Mouse (Mus musculus): ENCODE results near the gene Matk.
"Not testable (repeated sequence)": the region's sequence is repeated elsewhere in the genome, so short reads cannot be mapped to it uniquely, and the experiment has no call there.

The Matk gene

DNA sequence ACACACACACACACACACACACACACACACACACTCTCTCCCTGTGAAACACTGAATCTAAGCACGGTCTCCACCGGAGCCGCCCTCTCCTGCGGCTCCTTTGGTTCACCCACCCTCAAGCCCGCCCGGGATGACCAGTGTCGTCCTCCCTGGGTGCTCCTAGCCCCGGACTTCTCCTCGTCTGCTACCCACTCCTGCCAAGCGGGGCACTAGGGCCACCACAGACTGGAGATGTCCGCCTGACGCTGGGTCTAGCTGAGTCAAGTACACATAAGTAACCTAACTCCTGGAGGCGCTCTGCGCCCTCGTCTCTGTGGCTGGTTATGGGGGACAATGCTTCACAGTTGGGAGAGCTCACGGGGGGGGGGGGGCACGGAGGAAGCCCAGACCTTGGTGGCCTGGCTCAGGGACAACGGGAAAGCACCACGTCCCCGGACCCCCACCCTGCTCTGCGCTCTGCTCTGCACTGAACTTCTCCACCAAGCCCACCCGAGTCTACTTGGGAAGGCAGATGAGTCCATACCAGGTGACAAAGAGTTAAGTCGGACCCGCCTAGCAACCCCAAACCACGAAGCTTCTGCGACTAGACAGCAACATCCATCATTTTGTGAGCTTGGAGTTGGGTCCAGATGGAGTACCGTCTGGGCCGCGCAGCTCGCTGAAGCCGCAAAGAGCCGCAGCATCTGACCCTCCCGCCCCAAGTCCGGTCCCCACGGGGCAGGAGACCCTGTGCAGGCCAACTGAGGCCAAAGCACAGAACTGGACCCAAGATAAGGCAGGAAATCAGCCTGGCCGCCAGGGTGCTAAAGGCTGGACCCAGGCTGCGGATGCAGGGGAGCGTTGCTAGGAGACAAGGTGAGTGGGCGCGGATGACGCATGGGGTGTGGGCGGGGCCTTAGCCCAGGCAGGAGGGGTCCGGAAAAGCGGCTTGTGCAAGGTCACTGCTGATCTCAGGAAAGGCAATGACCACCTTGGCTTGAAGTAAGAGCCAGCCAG is at the start of gene Matk:
TSS of gene Matk (plus strand) at position 512 of the 996 bp plus-strand sequence.
- DNase-seq (ENCODE audit: low spot score in 2 of 2): peak; percentile 34 to 46

DNA sequence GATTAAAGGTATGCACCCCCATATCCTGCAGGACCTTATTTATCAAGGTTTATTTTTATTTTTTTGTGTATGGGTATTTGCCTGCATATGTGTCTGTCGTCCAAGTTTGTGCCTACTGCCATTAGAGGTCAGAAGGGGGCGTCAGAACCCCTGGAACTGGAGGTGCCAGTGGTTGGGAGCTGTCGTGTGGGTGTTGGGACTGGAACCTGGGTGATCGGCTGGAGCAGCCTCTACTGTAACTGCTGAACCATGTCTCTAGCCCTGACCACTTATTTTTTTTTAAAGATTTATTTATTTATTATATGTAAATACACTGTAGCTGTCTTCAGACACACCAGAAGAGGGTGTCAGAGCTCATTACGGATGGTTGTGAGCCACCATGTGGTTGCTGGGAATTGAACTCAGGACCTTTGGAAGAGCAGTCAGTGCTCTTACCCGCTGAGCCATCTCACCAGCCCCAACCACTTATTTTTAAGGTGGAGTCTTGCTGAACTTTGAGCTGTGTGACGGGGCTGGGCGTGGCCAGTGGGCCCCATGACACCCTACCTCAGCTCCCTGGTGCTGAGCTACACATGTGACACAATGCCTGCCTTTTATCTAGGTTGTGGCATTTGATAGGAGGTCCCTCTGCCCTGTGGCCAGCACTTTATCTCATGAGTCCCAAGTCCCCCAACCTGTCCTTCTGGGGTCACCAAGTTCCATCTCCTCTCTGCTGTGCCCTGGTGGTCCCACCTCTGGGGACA is 49.6 kb upstream of the Matk start:
- no peak for DNase-seq (ENCODE audit: low spot score in 2 of 2)

DNA sequence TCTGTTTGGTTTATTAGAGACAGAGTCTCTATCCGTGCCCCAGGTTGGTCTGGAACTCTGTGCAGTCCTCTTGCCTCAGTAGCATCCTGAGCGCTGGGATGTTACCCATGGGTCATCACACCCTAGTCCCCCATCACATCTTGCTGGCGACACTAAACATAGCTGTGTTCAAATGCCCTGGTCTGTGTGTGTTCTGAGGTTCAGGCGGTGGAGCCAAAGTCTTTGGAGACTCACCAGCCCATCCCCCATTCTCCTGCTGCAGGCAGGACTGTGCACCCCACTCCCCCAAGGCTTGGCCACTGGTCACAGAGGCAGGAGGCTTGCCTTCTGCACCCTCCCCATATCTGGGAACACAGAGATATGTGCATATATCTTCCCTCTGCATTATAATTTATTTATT is 48.6 kb upstream of the Matk start:
- DNase-seq (ENCODE audit: low spot score in 2 of 2): no peak

DNA sequence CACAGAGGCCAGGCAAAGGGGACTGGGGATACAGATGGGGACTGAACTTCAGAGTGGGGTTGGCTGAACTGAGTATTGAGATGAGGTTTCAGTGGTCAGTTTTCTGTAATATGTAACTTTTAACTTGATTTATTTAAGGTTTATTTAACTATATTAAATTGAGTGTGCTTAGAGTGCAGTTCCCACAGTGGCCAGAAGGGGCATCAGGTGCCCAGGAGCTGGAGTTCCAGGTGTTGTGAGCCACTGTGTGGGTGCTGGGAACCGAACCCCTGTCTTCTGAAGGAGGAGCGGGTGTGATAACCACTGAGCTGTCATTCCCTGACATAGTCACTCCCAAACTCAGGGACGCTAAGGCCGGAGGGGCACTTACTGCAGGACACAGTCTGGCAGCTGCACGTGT is 42.6 kb upstream of the Matk start:
- DNase-seq (ENCODE audit: low spot score in 2 of 2): no peak

DNA sequence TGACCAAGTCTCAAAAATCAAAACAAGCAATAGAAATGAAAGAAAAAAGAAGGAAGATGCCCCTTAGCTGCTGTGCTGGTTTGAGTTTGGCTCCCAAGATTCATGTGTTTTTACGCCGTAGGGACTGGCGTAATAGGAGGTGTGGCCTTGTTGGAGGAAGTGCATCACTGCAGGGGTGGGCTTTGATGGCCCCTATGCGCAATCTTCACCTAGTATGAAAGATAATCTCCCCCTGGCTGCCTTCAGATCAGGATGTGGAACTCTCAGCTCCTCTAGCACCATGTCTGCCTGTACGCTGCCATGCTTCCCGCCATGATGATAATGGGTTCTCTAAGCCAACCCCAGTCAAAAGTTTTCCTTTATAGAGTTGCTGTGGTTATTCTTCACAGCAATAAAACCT is 36.5 kb upstream of the Matk start:
- DNase-seq (ENCODE audit: low spot score in 2 of 2): no peak

DNA sequence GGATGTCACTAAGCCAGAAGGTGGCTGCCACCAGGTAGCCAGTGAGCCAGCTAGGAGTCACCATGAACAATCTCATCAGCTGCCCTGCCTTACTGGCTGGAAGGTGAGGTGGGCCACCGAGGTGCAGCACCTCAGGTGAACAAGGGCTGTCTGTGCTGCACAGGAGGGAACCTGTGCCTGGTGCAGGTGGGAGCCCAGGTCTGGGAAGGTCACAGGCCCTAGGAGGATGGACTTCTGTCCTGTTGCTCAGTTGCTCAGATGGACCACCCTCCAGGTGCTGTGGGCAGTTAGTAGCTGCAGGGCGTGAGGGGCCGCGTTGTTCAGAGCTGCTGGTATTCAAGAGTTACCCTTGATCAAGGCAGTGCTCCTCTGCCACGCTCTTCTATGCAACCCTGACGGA is 35.9 kb upstream of the Matk start:
- no peak for DNase-seq (ENCODE audit: low spot score in 2 of 2)

DNA sequence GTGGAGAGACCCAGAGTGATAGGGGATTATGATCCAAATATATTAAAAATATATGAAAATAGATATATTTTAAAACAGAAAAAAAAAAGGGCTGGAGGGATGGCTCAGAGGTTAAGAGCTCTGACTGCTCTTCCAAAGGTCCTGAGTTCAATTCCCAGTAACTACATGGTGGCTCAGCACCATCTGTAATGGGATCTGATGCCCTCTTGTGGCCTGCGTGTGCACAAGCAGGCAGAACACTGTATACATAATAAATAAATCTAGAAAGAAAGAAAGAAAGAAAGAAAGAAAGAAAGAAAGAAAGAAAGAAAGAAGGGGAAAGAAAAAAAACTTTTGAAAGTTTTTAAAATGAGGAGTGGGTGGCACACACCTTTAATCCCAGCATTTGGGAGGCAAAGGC is 35.5 kb upstream of the Matk start:
- DNase-seq (ENCODE audit: low spot score in 2 of 2): peak in 1 of 2 experiments; percentile 42

DNA sequence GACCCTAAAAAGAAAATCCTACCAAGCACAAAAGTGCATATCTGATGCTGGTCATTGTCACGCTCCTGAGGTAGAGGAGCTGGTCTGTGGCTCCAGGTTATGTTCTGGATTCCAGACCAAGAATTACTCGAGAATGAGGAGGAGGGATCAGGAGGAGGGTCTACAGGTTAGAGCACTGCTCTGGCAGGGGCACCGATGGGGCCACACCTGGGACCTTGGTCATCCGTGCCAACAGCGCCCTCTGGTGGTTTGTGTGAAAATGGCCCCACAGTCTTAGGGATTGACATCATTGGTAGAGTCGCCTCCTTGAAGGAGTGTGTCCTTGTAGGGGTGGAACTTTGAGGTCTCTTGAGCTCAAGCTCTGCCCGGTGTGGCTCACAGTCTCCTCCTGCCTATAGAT is 34.8 kb upstream of the Matk start:
- DNase-seq (ENCODE audit: low spot score in 2 of 2): peak; percentile 59 to 84

DNA sequence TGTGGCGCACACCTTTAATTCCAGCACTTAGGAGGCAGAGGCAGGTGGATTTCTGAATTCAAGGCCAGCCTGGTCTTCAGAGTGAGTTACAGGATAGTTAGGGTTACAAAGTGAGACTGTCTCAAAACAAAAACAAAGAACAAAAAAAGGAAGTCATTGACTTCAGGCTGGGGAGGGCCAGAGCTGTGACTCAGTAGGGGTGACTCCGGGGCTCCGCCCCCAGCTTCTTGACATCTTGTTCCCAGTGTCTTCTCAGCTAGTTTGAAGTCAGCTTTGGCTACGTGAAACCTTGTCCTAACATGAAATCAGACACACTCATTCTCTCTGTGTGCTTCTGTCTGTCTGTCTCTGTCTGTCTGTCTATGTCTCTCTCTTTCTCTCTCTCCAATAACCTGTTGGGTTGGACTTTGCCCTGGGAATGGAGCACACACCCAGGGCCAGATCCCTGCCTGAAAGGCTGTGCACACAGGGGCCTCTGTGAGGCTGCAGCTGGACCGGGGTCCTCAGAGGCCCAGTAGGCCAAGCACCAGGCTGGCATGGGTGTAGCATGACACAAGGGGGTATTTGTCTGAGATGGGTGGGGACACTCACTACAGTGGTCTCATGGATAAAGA is 31.2 kb upstream of the Matk start:
- no peak for DNase-seq (ENCODE audit: low spot score in 2 of 2)

DNA sequence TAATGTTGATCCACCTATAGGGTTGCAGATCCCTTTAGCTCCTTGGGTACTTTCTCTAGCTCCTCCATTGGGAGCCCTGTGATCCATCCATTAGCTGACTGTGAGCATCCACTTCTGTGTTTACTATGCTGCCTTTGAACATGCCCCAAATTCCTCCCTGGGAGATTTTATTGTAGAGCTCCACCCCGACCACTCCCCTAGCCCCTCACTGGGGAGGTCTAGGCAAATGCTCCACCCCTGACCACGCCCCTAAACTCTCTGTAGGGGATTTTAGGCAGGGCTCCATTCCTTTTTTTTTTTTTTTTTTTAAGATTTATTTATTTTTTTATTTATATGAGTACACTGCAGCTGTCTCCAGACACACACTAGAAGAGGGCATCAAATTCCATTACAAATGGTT is 29.0 kb upstream of the Matk start:
- not testable (repeated sequence) for DNase-seq (ENCODE audit: low spot score in 2 of 2)

DNA sequence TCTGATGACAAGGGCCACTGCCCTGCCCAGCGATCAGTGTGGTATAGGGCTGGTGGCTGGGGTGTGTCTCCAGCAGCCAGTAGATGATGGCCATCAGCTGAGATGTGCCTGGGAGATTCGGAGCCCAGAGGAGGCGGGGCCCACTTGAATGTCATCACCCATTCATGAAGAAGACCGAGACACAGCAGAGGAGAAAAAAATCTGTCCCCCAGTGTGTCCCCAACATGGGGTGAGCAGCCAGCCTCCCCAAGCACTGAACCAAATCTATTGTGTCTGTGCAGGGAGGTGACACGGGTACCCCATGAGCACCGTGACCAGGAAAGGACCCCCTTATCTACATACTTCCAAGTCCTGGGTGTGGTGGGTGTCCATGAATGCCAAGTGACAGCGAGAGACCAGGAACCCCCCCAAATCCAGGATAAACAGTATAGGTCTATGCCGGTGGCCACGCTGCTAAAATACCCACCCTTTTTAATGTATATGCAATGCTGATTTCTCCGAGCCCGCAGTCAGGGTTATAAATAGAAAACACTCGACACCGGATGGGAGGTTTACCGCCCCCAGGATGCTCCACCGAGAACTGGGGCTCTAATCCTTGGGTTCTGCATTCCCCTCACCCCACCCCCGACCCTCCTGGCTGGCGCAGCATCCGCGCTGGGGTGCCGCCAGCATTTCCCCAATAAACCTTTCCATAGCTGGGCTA is 22.8 kb upstream of the Matk start:
- DNase-seq (ENCODE audit: low spot score in 2 of 2): no peak

DNA sequence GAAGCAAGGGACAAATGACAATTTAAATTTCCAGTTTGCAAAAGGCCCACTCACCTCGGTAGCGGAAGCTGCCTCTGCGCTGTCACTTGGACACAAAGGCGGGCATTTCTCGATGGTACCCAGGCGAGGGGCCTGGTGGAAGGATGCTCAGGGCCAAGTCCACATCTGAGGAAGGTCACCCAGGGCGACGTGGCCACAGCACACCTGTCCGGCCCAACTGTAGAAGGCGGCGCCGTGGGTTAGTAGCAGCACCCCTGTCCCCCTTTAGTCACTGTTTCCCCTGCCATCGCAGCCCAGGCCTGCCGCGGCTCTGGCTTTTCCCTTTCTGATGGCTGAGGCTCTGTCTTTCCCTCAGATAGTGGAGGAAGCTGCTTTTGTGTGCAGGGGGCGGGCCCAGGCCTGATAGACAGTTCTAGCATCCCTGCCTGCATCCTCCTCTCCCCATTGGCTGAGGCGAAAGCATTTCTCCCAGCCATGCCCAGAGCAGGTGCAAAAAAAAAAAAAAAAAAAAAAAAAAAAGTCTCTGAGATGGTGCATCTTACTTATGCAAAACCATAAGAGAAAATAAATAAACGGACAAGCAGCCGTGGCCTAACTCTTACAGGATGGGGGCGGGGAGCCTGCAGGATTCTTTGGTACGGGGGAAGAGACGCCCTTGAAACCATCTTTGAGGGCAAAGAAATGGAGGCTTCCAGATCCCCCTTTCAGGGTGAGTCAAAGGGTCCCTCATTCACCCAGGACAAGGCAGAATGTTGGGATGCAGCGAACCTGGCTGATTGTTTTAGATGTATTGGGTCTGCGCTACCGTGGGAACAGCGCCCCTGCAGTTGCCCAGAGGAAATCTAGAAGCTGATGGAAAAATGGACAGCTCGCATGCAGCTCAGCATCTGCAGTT is 22.1 kb upstream of the Matk start, which contains the start of gene Atcay:
TSS of gene Atcay (minus strand) at position 396 of the 895 bp plus-strand sequence.
- peak in 1 of 2 experiments; percentile 41 for DNase-seq (ENCODE audit: low spot score in 2 of 2)

DNA sequence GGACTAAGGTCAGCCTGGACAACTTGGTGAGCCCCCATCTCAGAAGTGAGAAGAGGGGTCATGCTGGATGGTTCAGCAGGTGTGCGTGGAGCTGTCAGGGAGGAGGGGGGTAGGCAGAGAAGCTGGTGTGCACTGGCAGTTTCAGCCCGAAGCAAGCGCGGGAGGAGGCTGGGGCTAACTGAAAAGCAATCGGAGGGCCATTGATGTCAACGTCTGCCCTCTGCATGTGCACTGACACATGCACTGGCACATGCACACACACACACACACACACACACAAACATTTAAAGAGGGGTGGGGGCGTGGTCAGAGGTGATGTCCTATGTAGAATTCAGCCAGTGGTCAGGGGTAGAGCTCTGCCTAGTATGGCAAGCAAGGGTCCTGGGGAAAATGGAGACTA is 21.3 kb upstream of the Matk start:
- no peak for DNase-seq (ENCODE audit: low spot score in 2 of 2)

DNA sequence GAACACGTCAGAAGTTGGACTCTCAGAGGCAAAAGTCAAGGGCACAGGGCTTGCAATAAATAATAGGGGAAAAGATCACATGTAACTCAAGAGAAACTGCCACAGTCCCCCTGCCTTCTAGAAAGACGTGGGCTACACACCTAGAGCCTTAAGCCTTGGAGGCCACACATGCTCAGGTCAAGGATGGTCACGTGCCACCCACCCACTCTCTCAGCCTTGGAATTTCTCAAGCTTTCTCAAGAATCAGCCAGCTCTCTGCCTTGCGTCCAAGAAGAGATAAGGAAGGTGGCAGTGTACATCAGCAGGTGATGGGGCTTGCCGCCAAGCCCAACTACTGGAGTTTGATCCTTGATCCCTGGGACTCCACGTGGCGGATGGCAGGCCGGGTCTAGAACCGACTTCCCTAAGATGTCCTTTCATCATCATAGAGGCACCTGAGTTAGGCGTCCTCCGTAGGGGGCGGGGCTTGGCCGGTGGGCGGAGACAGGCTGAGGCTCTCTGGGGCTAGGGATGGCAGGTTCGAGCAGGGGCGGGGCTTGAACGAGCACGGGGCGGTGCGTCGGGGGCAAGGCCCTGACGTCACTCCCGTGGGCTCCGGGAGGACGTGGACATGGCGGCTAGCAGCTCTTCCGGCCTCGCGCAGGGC is 20.0 kb upstream of the Matk start, which contains the start of gene Zfr2:
TSS of gene Zfr2 (plus strand) at position 576 of the 646 bp plus-strand sequence.
- DNase-seq (ENCODE audit: low spot score in 2 of 2): peak; percentile 88 to 92

DNA sequence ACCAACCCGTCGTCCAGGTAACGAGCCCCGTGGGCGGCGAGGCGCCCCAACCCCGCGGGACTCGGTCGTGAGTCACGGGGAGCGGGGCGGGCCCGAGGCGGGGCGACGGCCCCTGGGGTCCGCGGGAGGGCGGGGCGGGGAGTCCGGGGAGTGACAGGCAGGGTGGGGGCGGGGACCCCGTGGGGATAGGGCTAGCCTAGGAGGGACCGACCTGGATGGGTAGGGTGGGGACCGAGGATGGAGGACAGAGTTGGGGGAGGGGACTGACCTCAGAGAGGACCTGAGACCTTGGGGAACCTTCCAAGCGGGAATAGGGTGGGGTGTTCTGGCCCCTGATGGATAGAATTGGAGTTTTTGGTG is 19.5 kb upstream of the Matk start:
- DNase-seq (ENCODE audit: low spot score in 2 of 2): no peak

DNA sequence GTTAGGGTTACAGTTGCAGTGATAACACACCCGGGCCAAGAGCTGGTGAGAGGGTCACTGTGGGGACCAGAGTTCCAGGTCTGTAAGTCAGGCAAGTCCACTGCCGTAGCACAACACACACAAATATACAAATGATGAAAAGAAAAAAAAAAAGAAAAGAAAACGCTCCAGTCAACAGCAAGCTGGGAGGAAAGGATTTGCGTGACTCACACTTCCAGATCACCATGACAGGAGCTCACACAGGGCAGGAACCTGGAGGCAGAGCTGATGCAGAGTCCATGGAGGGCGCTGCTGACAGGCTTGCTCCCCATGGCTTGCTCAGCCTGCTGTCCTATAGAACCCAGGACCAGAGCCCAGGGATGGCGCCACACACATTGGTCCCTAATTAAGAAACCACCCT is 18.5 kb upstream of the Matk start:
- DNase-seq (ENCODE audit: low spot score in 2 of 2): no peak

DNA sequence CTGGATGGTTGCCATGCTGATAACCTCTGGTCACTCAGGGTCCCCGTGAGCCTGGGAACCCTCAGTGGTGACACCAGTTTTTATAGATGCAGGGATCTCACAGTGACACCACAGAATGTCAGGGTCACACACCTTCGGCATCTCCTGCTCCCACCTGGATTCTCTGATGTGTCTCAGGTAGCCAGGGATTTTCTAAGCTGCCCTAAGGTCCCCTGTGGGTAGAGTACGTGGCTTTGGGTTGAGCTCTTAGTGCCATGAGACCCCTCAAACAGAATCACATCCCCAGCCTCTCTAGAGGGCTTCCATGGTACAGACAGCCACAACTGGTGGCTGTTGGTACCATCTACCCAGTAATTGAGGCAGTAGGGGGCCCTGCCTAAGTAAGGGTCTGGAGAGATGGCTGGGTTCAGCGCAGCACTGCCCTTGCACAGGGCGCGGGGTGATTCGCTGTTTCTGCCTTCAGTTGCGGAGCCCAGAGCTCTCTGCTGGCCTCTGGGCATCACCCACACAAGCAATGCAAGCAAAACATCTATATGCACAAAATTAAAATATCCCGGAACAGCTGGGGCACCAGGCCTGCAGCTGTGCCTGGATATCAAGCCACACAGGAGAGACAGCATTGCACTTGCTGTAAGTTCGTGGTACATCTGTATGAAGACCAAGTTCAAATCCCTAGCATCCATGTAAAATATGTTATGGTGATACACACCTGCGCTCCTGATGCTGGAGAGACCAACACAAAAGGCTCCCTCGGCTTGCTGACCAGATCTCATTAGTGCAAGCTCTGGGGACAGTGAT is 16.1 kb upstream of the Matk start:
- DNase-seq (ENCODE audit: low spot score in 2 of 2): no peak

DNA sequence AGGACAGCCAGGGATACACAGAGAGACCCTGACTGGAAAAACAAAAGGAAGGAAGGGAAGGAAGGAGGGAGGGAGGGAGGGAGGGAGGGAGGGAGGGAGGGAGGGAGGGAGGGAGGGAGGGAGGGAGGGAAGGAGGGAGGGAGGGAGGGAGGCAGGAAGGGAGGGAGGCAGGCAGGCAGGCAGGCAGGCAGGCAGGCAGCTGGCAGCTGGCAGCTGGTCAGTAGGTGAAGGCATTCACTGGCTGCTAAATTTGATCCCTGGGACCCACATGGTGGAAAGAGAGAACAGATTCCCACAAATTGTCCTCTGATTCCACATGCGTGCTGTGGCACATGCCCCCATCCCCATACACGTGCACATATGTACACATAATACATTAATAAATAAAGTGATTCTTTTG is 14.1 kb upstream of the Matk start:
- DNase-seq (ENCODE audit: low spot score in 2 of 2): no peak

DNA sequence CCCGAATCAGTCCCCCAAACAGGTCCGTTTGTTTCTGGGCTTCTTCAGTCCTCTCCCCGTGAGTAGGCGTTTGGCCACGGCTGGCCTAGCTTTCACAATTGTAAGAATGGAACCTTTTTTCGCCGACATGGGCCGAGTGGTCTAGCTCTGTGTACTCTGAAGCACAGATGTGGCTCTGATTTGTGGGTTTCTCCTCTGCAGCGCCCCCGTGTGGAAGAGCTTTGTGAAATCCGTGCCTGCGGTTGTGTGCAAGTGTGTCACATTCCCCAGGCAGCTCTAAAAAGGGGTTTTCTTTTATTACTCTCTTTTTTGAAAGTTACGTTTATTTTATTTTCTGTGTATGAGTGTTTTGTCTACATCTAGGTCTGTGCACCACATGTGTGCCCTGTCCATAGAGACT is 11.9 kb upstream of the Matk start:
- peak; percentile 53 to 82 for DNase-seq (ENCODE audit: low spot score in 2 of 2)

Measured in thymus, postnatal 10 days (tissue).